27 mouse cellular contexts compared by ENCODE assay signal in genomic region chr16:32008529-32009293, GRCm38 (mm10). TPM values are rescaled to one million over a fixed set of nuclear protein-coding genes. Genes with fewer than 3 reads are reported as not detected.
DNase-seq lines count a peak whose midpoint lies in the region; ATAC-seq and TF ChIP-seq lines count a peak whose summit lies in the region.
"Had no signal": no experiment of that assay in that cellular context is flagged by ENCODE, and none has a peak within 500 bp of the region (broad histone marks: within the 10 kb centered on the region; RNA-seq: fewer than 3 reads in every experiment).

No protein-coding gene starts in this region.

- H3K4me1 ChIP-seq in heart, embryonic 12.5 days (replicated peaks): 0 out of 2 replicates have a peak, but pooled peaks cover under 1% of the 10 kb centered on the region
- 0 out of 2 replicates have a peak, but pooled peaks cover 4% of the 10 kb centered on the region for H3K4me1 ChIP-seq in kidney, embryonic 16.5 days (ENCODE audit: insufficient read depth, low read length)
- peaks cover 2% of the 10 kb centered on the region; the same call in 1 of the 2 replicates for H3K4me1 ChIP-seq in testis, adult 2 months (ENCODE audit: control insufficient read depth, insufficient read depth, low read length)

- H3K4me2 ChIP-seq in heart, embryonic 12.5 days: no peak overlapping the region
- no peak overlapping the region for H3K4me2 ChIP-seq in kidney, embryonic 16.5 days (replicated peaks; ENCODE audit: low read depth, low read length)
- H3K4me2 ChIP-seq: embryonic facial prominence, embryonic 13.5 days; forebrain, embryonic 12.5 days; heart, embryonic 15.5 days; hindbrain, embryonic 15.5 days; midbrain, embryonic 15.5 days; neural tube, embryonic 12.5 days had no signal

- ATAC-seq in heart, embryonic 12.5 days (ENCODE audit: insufficient number of reproducible peaks, low FRiP score): peak; percentile 33; the same call in 1 of the 2 replicates
- 0 out of 2 replicates have a peak, but pooled peaks have one; percentile 14 for ATAC-seq in kidney, embryonic 16.5 days (ENCODE audit: low FRiP score, low TSS enrichment)
- ATAC-seq: midbrain, embryonic 15.5 days had no signal

- WGBS in heart, embryonic 12.5 days: 74% methylated on average over 10 of the region's 10 CpGs
- WGBS in kidney, embryonic 16.5 days: 65% methylated on average over 10 of the region's 10 CpGs

- no peak for TF ChIP-seq POLR2A in testis, adult 2 months (IDR thresholded peaks at IDR 0.05; ENCODE audit: control insufficient read depth, low read depth, low read length)

- no peaks in the 10 kb centered on the region for H3K9me3 ChIP-seq in heart, embryonic 12.5 days (replicated peaks)
- H3K9me3 ChIP-seq in kidney, embryonic 16.5 days (ENCODE audit: low read length): no peaks in the 10 kb centered on the region
- H3K9me3 ChIP-seq: embryonic facial prominence, embryonic 13.5 days; forebrain, embryonic 12.5 days; heart, embryonic 15.5 days; hindbrain, embryonic 15.5 days; limb, embryonic 10.5 days; midbrain, embryonic 15.5 days; neural tube, embryonic 12.5 days had no signal

- no peak for DNase-seq in heart, postnatal 10 days
- DNase-seq in kidney, adult 9 months: no peak
- no peak for DNase-seq in testis, postnatal 10 days (ENCODE audit: low spot score)
- no peak for DNase-seq in right cerebral cortex, adult 18-20 months
- no peak for DNase-seq in cerebellum, postnatal 25 days
- DNase-seq: adrenal gland, postnatal 10 days; cerebellum, adult 18-20 months; cerebellum, postnatal 36 days; embryo, embryonic 11 days; gastrocnemius, postnatal 25 days; heart, postnatal 4 days; kidney, adult 18-20 months; lung, adult 18-20 months; lung, postnatal 4 days; right cerebral cortex, postnatal 25 days; spleen, adult 18-20 months had no signal

- no peak overlapping the region for H3K4me3 ChIP-seq in heart, embryonic 12.5 days
- no peak overlapping the region for H3K4me3 ChIP-seq in kidney, embryonic 16.5 days (ENCODE audit: low read length)
- H3K4me3 ChIP-seq in testis, adult 2 months (ENCODE audit: control insufficient read depth, low read depth, low read length): no peak overlapping the region
- H3K4me3 ChIP-seq: embryonic facial prominence, embryonic 13.5 days; erythroblast, embryonic 14.5 days; forebrain, embryonic 12.5 days; heart, embryonic 15.5 days; hindbrain, embryonic 15.5 days; limb, embryonic 10.5 days; midbrain, embryonic 15.5 days; neural tube, embryonic 12.5 days had no signal

- H3K27ac ChIP-seq in heart, embryonic 12.5 days (ENCODE audit: poor library complexity, severe bottlenecking): no peak overlapping the region
- H3K27ac ChIP-seq in kidney, embryonic 16.5 days (ENCODE audit: low read length): peak overlapping the region; percentile 30; the same call in 1 of the 2 replicates
- H3K27ac ChIP-seq in testis, adult 2 months (ENCODE audit: control insufficient read depth, insufficient read depth, low read depth, low read length): peak overlapping the region; percentile 15
- H3K27ac ChIP-seq: embryonic facial prominence, embryonic 13.5 days; forebrain, embryonic 12.5 days; heart, embryonic 15.5 days; hindbrain, embryonic 15.5 days; limb, embryonic 10.5 days; midbrain, embryonic 15.5 days; neural tube, embryonic 12.5 days had no signal

- no peak for TF ChIP-seq CTCF in testis, adult 2 months (IDR thresholded peaks at IDR 0.05; ENCODE audit: control insufficient read depth, insufficient read depth, insufficient replicate concordance, low read depth, low read length)

- H3K27me3 ChIP-seq in heart, embryonic 12.5 days (replicated peaks): no peaks in the 10 kb centered on the region
- no peaks in the 10 kb centered on the region for H3K27me3 ChIP-seq in kidney, embryonic 16.5 days (ENCODE audit: insufficient read depth, low read length)
- no peaks in the 10 kb centered on the region for H3K27me3 ChIP-seq in testis, adult 2 months (ENCODE audit: control insufficient read depth, insufficient read depth, low read length)
- H3K27me3 ChIP-seq: embryonic facial prominence, embryonic 13.5 days; forebrain, embryonic 12.5 days; heart, embryonic 15.5 days; hindbrain, embryonic 15.5 days; midbrain, embryonic 15.5 days; neural tube, embryonic 12.5 days had no signal

- intact Hi-C loops in heart, postnatal 10 days (cut with DNase I): no loop called here

- H3K9ac ChIP-seq in heart, embryonic 12.5 days: no peak overlapping the region
- H3K9ac ChIP-seq in kidney, embryonic 16.5 days (replicated peaks; ENCODE audit: low read length): no peak overlapping the region
- H3K9ac ChIP-seq: embryonic facial prominence, embryonic 13.5 days; forebrain, embryonic 12.5 days; heart, embryonic 15.5 days; hindbrain, embryonic 15.5 days; midbrain, embryonic 15.5 days; neural tube, embryonic 12.5 days had no signal

- peaks cover 11% of the 10 kb centered on the region for H3K36me3 ChIP-seq in heart, embryonic 12.5 days
- no peaks in the 10 kb centered on the region for H3K36me3 ChIP-seq in kidney, embryonic 16.5 days (ENCODE audit: insufficient read depth, low read length)
- H3K36me3 ChIP-seq in testis, adult 2 months (ENCODE audit: control insufficient read depth, insufficient read depth, low read length): no peaks in the 10 kb centered on the region
- H3K36me3 ChIP-seq: heart, embryonic 15.5 days; midbrain, embryonic 15.5 days; neural tube, embryonic 12.5 days had no signal

RNA-seq across cellular contexts. Expression of gene Senp5, which starts 5.6 kb away (rescaled TPM):
- 17.1 and 17.9 TPM in 2 replicates for polyA plus RNA-seq in heart, embryonic 12.5 days (2016; fragmentation: Nextera tagmentation; extraction: Ambion mirVana)
- 10 to 100 TPM; 18.1 to 18.4 TPM for total RNA-seq in heart, postnatal 10 days (2021)
- polyA plus RNA-seq in kidney, embryonic 16.5 days (2015; fragmentation: Nextera tagmentation; extraction: Ambion mirVana): 14.0 and 15.5 TPM in 2 replicates
- 3.2 and 4.3 TPM in 2 replicates for polyA plus RNA-seq in testis, adult 2 months (2012; rRNA removed)
